Mouse (Mus musculus): ENCODE data around the gene Foxn1. TPM values are rescaled to one million over a fixed set of nuclear protein-coding genes. Genes with fewer than 3 reads are reported as not detected.

The Foxn1 gene
- polyA plus RNA-seq, 1 experiment from 2014 or later: not detected

Other genes with a start within 250 kb of the Foxn1 start
- gene Traf4, start 221.0 kb downstream of the Foxn1 start, polyA plus RNA-seq (2015; fragmentation: Nextera tagmentation; extraction: Ambion mirVana): 101 and 107 TPM in 2 replicates
- gene Nek8, start 209.9 kb downstream of the Foxn1 start, polyA plus RNA-seq (2015; fragmentation: Nextera tagmentation; extraction: Ambion mirVana): 6.5 and 7.3 TPM in 2 replicates
- gene Tlcd1, start 209.8 kb downstream of the Foxn1 start, polyA plus RNA-seq (2015; fragmentation: Nextera tagmentation; extraction: Ambion mirVana): 7.4 and 7.6 TPM in 2 replicates
- 695 and 703 TPM in 2 replicates for gene Rpl23a, start 203.0 kb downstream of the Foxn1 start, polyA plus RNA-seq (2015; fragmentation: Nextera tagmentation; extraction: Ambion mirVana)
- 56.3 and 61.5 TPM in 2 replicates for gene Rab34, start 198.1 kb downstream of the Foxn1 start, polyA plus RNA-seq (2015; fragmentation: Nextera tagmentation; extraction: Ambion mirVana)
- 1.7 and 2.2 TPM in 2 replicates for gene Proca1, start 193.2 kb downstream of the Foxn1 start, polyA plus RNA-seq (2015; fragmentation: Nextera tagmentation; extraction: Ambion mirVana)
- gene Sdf2, start 140.8 kb downstream of the Foxn1 start, polyA plus RNA-seq (2015; fragmentation: Nextera tagmentation; extraction: Ambion mirVana): 90.0 and 93.6 TPM in 2 replicates
- gene Supt6, start 140.6 kb downstream of the Foxn1 start, polyA plus RNA-seq (2015; fragmentation: Nextera tagmentation; extraction: Ambion mirVana): 30.0 and 31.7 TPM in 2 replicates
- gene 2610507B11Rik, start 124.8 kb downstream of the Foxn1 start, polyA plus RNA-seq (2015; fragmentation: Nextera tagmentation; extraction: Ambion mirVana): 55.0 and 62.3 TPM in 2 replicates
- 0.11 and 0.28 TPM in 2 replicates for gene BC030499, start 95.7 kb downstream of the Foxn1 start, polyA plus RNA-seq (2015; fragmentation: Nextera tagmentation; extraction: Ambion mirVana)
- 6.9 and 9.6 TPM in 2 replicates for gene Spag5, start 85.0 kb downstream of the Foxn1 start, polyA plus RNA-seq (2015; fragmentation: Nextera tagmentation; extraction: Ambion mirVana)
- 84.9 and 129 TPM in 2 replicates for gene Aldoc, start 63.6 kb downstream of the Foxn1 start, polyA plus RNA-seq (2015; fragmentation: Nextera tagmentation; extraction: Ambion mirVana)
- 71.5 and 76.6 TPM in 2 replicates for gene Pigs, start 58.1 kb downstream of the Foxn1 start, polyA plus RNA-seq (2015; fragmentation: Nextera tagmentation; extraction: Ambion mirVana)
- gene Unc119, start 43.1 kb downstream of the Foxn1 start, polyA plus RNA-seq (2015; fragmentation: Nextera tagmentation; extraction: Ambion mirVana): 80.8 and 89.7 TPM in 2 replicates
- gene Slc13a2, start 35.7 kb upstream of the Foxn1 start, polyA plus RNA-seq (2015; fragmentation: Nextera tagmentation; extraction: Ambion mirVana): not detected in 2 replicates
- 23.6 and 23.7 TPM in 2 replicates for gene Slc46a1, start 79.1 kb upstream of the Foxn1 start, polyA plus RNA-seq (2015; fragmentation: Nextera tagmentation; extraction: Ambion mirVana)
- gene Sarm1, start 111.2 kb upstream of the Foxn1 start, polyA plus RNA-seq (2015; fragmentation: Nextera tagmentation; extraction: Ambion mirVana): 52.4 and 56.8 TPM in 2 replicates
- gene Vtn, start 112.5 kb upstream of the Foxn1 start, polyA plus RNA-seq (2015; fragmentation: Nextera tagmentation; extraction: Ambion mirVana): 137 and 184 TPM in 2 replicates
- gene Sebox, start 116.9 kb upstream of the Foxn1 start, polyA plus RNA-seq (2015; fragmentation: Nextera tagmentation; extraction: Ambion mirVana): 0.13 and 0.17 TPM in 2 replicates
- 90.5 and 91.0 TPM in 2 replicates for gene Tmem199, start 125.6 kb upstream of the Foxn1 start, polyA plus RNA-seq (2015; fragmentation: Nextera tagmentation; extraction: Ambion mirVana)
- 182 and 192 TPM in 2 replicates for gene Poldip2, start 125.6 kb upstream of the Foxn1 start, polyA plus RNA-seq (2015; fragmentation: Nextera tagmentation; extraction: Ambion mirVana)
- 64.2 and 70.0 TPM in 2 replicates for gene Tnfaip1, start 149.8 kb upstream of the Foxn1 start, polyA plus RNA-seq (2015; fragmentation: Nextera tagmentation; extraction: Ambion mirVana)
- 117 and 128 TPM in 2 replicates for gene Ift20, start 149.8 kb upstream of the Foxn1 start, polyA plus RNA-seq (2015; fragmentation: Nextera tagmentation; extraction: Ambion mirVana)
- gene Tmem97, start 164.2 kb upstream of the Foxn1 start, polyA plus RNA-seq (2015; fragmentation: Nextera tagmentation; extraction: Ambion mirVana): 35.0 and 35.4 TPM in 2 replicates